11 mouse cellular contexts compared by ENCODE assay signal in genomic region chr1:183146102-183146735, GRCm38 (mm10).
DNase-seq lines count a peak whose midpoint lies in the region; ATAC-seq and TF ChIP-seq lines count a peak whose summit lies in the region.
"Had no signal": no experiment of that assay in that cellular context is flagged by ENCODE, and none has a peak within 500 bp of the region (broad histone marks: within the 10 kb centered on the region; RNA-seq: fewer than 3 reads in every experiment).

No protein-coding gene starts in this region.

- no peak for ATAC-seq in heart, embryonic 12.5 days (ENCODE audit: insufficient number of reproducible peaks, low FRiP score)
- ATAC-seq in heart, embryonic 16.5 days (replicated peaks; ENCODE audit: extremely low read depth, insufficient read depth, low FRiP score) = no peak
- ATAC-seq in liver, embryonic 13.5 days (ENCODE audit: low read depth) = no peak
- ATAC-seq: CD4-positive, CD25-positive, alpha-beta regulatory T cell, adult 4 months had no signal

- WGBS in heart, embryonic 12.5 days = 49% methylated on average over 7 of the region's 7 CpGs
- WGBS in heart, embryonic 16.5 days = 58% methylated on average over 7 of the region's 7 CpGs
- WGBS in liver, embryonic 13.5 days (ENCODE audit: insufficient replicate concordance) = 19% methylated on average over 7 of the region's 7 CpGs

- H3K4me1 ChIP-seq in heart, embryonic 12.5 days (replicated peaks) = peaks cover 52% of the 10 kb centered on the region
- peaks cover 28 to 34% of the 10 kb centered on the region in 2 experiments for H3K4me1 ChIP-seq in MEL (ENCODE audit: control insufficient read depth in 1 of 2, insufficient read depth in 2 of 2, low read length in 2 of 2)
- peaks cover 31% of the 10 kb centered on the region for H3K4me1 ChIP-seq in heart, embryonic 16.5 days (ENCODE audit: control insufficient read depth, insufficient read depth, low read length)
- H3K4me1 ChIP-seq in liver, embryonic 13.5 days (replicated peaks) = peaks cover 44% of the 10 kb centered on the region

- no peak for TF ChIP-seq CTCF in MEL (IDR thresholded peaks at IDR 0.05 in 2 of 3, conservative IDR thresholded peaks at IDR 0.05 in 1 of 3; ENCODE audit: control insufficient read depth in 1 of 3, insufficient read depth in 1 of 3, low read depth in 2 of 3, low read length in 3 of 3, poor library complexity in 1 of 3, severe bottlenecking in 1 of 3)

- no peaks in the 10 kb centered on the region for H3K36me3 ChIP-seq in heart, embryonic 12.5 days
- peaks cover 0 to 34% of the 10 kb centered on the region in 2 experiments; a peak in 2 of 4 replicates for H3K36me3 ChIP-seq in MEL (ENCODE audit: control insufficient read depth in 1 of 2, insufficient read depth in 2 of 2, low read length in 2 of 2)
- no peaks in the 10 kb centered on the region for H3K36me3 ChIP-seq in heart, embryonic 16.5 days (ENCODE audit: control insufficient read depth, insufficient read depth)
- no peaks in the 10 kb centered on the region for H3K36me3 ChIP-seq in liver, embryonic 13.5 days

- no peak for TF ChIP-seq RAD21 in MEL (IDR thresholded peaks at IDR 0.05; ENCODE audit: low read depth, low read length)

- no peak overlapping the region; the same call in 1 of the 2 replicates for H3K9ac ChIP-seq in heart, embryonic 12.5 days
- H3K9ac ChIP-seq in MEL (ENCODE audit: control insufficient read depth, low read depth, low read length, poor library complexity, severe bottlenecking) = peak overlapping the region; percentile 37; the same call in 1 of the 2 replicates
- peak overlapping the region; percentile 56; the same call in 1 of the 2 replicates for H3K9ac ChIP-seq in heart, embryonic 16.5 days (ENCODE audit: low read length)
- H3K9ac ChIP-seq in liver, embryonic 13.5 days = 0 out of 2 replicates have a peak overlapping the region, but pooled peaks have one; percentile 22

- H3K9me3 ChIP-seq in heart, embryonic 12.5 days (replicated peaks) = no peaks in the 10 kb centered on the region
- no peaks in the 10 kb centered on the region for H3K9me3 ChIP-seq in MEL (replicated peaks; ENCODE audit: insufficient read depth, low read length)
- no peaks in the 10 kb centered on the region for H3K9me3 ChIP-seq in heart, embryonic 16.5 days (replicated peaks; ENCODE audit: control insufficient read depth, low read length)
- no peaks in the 10 kb centered on the region for H3K9me3 ChIP-seq in liver, embryonic 13.5 days (replicated peaks)

- no peak for DNase-seq in heart, adult 8-10 months (ENCODE audit: low spot score)
- peak; percentile 88 for DNase-seq in MEL (ENCODE audit: low read depth, low spot score)
- DNase-seq in liver, embryonic 13.5 days = no peak
- no peak for DNase-seq in left cerebral cortex, postnatal 14 days (ENCODE audit: low spot score in 2 of 2)
- DNase-seq in layer of hippocampus, postnatal 25 days (ENCODE audit: extremely low spot score in 1 of 2, low spot score in 1 of 2) = no peak
- no peak for DNase-seq in spleen, postnatal 36 days (ENCODE audit: low spot score in 2 of 2)
- DNase-seq: cerebellum, adult 2 months; layer of hippocampus, adult 9-11 months had no signal

- peak; percentile 86 to 88 for TF ChIP-seq EP300 in MEL (IDR thresholded peaks at IDR 0.05; ENCODE audit: low read depth in 1 of 2, low read length in 2 of 2)

- peak overlapping the region; percentile 54 for H3K4me2 ChIP-seq in heart, embryonic 12.5 days
- peak overlapping the region; percentile 46 for H3K4me2 ChIP-seq in heart, embryonic 16.5 days (ENCODE audit: low read depth, low read length)
- peak overlapping the region; percentile 33; the same call in 1 of the 2 replicates for H3K4me2 ChIP-seq in liver, embryonic 13.5 days

- H3K79me2 ChIP-seq in MEL (ENCODE audit: control insufficient read depth, insufficient read depth, low read length, poor library complexity) = no peaks in the 10 kb centered on the region; the same call in 1 of the 2 replicates

- no peak overlapping the region for H3K4me3 ChIP-seq in heart, embryonic 12.5 days
- peak overlapping the region; percentile 6 to 7; a peak in 2 of 4 replicates for H3K4me3 ChIP-seq in MEL (ENCODE audit: control insufficient read depth in 1 of 2, insufficient read depth in 1 of 2, low read depth in 2 of 2, low read length in 2 of 2)
- peak overlapping the region; percentile 29 for H3K4me3 ChIP-seq in heart, embryonic 16.5 days (ENCODE audit: low read length)
- peak overlapping the region; percentile 19; the same call in 1 of the 2 replicates for H3K4me3 ChIP-seq in liver, embryonic 13.5 days (replicated peaks)

- H3K27me3 ChIP-seq in heart, embryonic 12.5 days (replicated peaks) = no peaks in the 10 kb centered on the region
- H3K27me3 ChIP-seq in MEL (ENCODE audit: control insufficient read depth in 1 of 2, insufficient read depth in 2 of 2, low read length in 2 of 2) = no peaks in the 10 kb centered on the region
- H3K27me3 ChIP-seq in heart, embryonic 16.5 days (ENCODE audit: control insufficient read depth, insufficient read depth, low read length) = no peaks in the 10 kb centered on the region
- no peaks in the 10 kb centered on the region for H3K27me3 ChIP-seq in liver, embryonic 13.5 days

- intact Hi-C loops in left cerebral cortex, postnatal 14 days (cut with DNase I) = no loop called here

- no peak overlapping the region for H3K27ac ChIP-seq in heart, embryonic 12.5 days (ENCODE audit: poor library complexity, severe bottlenecking)
- H3K27ac ChIP-seq in MEL (ENCODE audit: control insufficient read depth, low read depth, low read length) = peak overlapping the region; percentile 49; the same call in 1 of the 2 replicates
- H3K27ac ChIP-seq in heart, embryonic 16.5 days (ENCODE audit: low read length) = no peak overlapping the region
- H3K27ac ChIP-seq in liver, embryonic 13.5 days = no peak overlapping the region

- no peak for TF ChIP-seq POLR2A in MEL (IDR thresholded peaks at IDR 0.05; ENCODE audit: control insufficient read depth in 1 of 2, insufficient read depth in 1 of 2, low read depth in 1 of 2, low read length in 2 of 2, poor library complexity in 1 of 2)

TF ChIP-seq in MEL, 35 proteins besides CTCF, POLR2A, EP300 and RAD21:
- TF ChIP-seq MXI1 (IDR thresholded peaks at IDR 0.05; ENCODE audit: low read depth, low read length) = peak; percentile 58
- no peak for TF ChIP-seq ZNF384 (IDR thresholded peaks at IDR 0.05; ENCODE audit: low read depth, low read length)
- peak; percentile 50 for TF ChIP-seq TBP (IDR thresholded peaks at IDR 0.05; ENCODE audit: low read depth, low read length)
- 0 out of 2 replicates have a peak, but pooled peaks have one; percentile 20 for TF ChIP-seq MYC (IDR thresholded peaks at IDR 0.05; ENCODE audit: low read depth, low read length)
- TF ChIP-seq GATA1 (IDR thresholded peaks at IDR 0.05; ENCODE audit: low read depth, low read length) = peak; percentile 72
- TF ChIP-seq POLR2AphosphoS5 (IDR thresholded peaks at IDR 0.05; ENCODE audit: borderline replicate concordance, low read depth, low read length) = no peak
- TF ChIP-seq TAL1 (IDR thresholded peaks at IDR 0.05; ENCODE audit: low read length) = peak; percentile 20; the same call in 1 of the 2 replicates
- peak; percentile 77 for TF ChIP-seq SIN3A (IDR thresholded peaks at IDR 0.05; ENCODE audit: low read length)
- TF ChIP-seq MAFK (IDR thresholded peaks at IDR 0.05; ENCODE audit: borderline replicate concordance, low read depth, low read length) = no peak
- no peak for TF ChIP-seq HCFC1 (IDR thresholded peaks at IDR 0.05; ENCODE audit: low read depth, low read length)
- no peak for TF ChIP-seq KAT2A (conservative IDR thresholded peaks at IDR 0.05; ENCODE audit: low read depth, low read length)
- TF ChIP-seq GABPA (IDR thresholded peaks at IDR 0.05; ENCODE audit: low read depth, low read length) = no peak
- TF ChIP-seq SMC3 (IDR thresholded peaks at IDR 0.05; ENCODE audit: low read depth, low read length) = no peak
- peak; percentile 67; the same call in 1 of the 2 replicates for TF ChIP-seq MYB (IDR thresholded peaks at IDR 0.05; ENCODE audit: low read depth, low read length)
- peak; percentile 73 for TF ChIP-seq ETS1 (IDR thresholded peaks at IDR 0.05; ENCODE audit: low read depth, low read length)
- no peak for TF ChIP-seq USF1 (IDR thresholded peaks at IDR 0.05; ENCODE audit: low read depth, low read length)
- peak; percentile 88 for TF ChIP-seq RCOR1 (IDR thresholded peaks at IDR 0.05; ENCODE audit: low read depth, low read length)
- peak; percentile 76 for TF ChIP-seq TCF12 (IDR thresholded peaks at IDR 0.05; ENCODE audit: low read depth, low read length)
- TF ChIP-seq MEF2A (IDR thresholded peaks at IDR 0.05; ENCODE audit: extremely low read depth, insufficient replicate concordance, low read depth, low read length, poor library complexity, severe bottlenecking) = no peak
TF ChIP-seq in MEL: peak in this region for 10.
